Comparison of ENCODE assay signal across 8 mouse cellular contexts in the genomic region with DNA sequence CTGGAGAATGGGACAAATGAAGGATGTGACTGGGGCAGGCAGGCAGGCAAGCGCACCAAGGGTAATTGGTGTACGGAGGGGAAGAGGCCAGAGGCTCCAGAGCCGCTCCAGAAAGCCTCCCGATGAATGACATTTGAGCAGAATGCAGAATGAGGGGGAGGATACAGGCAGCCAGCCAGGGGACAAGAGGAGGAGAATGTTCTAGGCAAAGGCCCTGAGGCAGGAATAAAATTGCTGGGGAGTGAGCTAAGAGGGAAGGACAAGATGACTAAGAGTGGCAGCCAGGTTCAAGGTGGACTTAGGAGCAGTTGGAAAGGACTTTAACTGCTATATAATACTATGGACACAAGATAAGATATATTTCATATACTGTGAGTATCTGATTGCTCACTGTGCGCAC. TPM values are rescaled to one million over a fixed set of nuclear protein-coding genes. Genes with fewer than 3 reads are reported as not detected.
DNase-seq lines count a peak whose midpoint lies in the region; ATAC-seq and TF ChIP-seq lines count a peak whose summit lies in the region.

No protein-coding gene starts in this region.

- DNase-seq in gastrocnemius, postnatal 14 days: peak; percentile 15
- no peak for DNase-seq in gastrocnemius, adult 8-10 months (ENCODE audit: low spot score in 2 of 2)
- peak; percentile 77 for DNase-seq in adrenal gland, adult 8-10 months
- DNase-seq in heart, postnatal 4 days: peak; percentile 61
- DNase-seq in lung, adult 2 months: peak; percentile 72
- DNase-seq in left cerebral cortex, adult 8-10 months (ENCODE audit: low spot score in 2 of 2): no peak
- no peak for DNase-seq in forebrain, embryonic 14.5 days (ENCODE audit: low spot score)
- DNase-seq in gastrocnemius, postnatal 4 days (ENCODE audit: low spot score in 2 of 2): no peak

- H3K36me3 ChIP-seq in forebrain, embryonic 14.5 days (ENCODE audit: control insufficient read depth, insufficient read depth, low read length): no peaks in the 10 kb centered on the region

- no peak overlapping the region for H3K4me3 ChIP-seq in lung, adult 2 months (replicated peaks; ENCODE audit: extremely low read depth, low read depth, low read length)
- H3K4me3 ChIP-seq in forebrain, embryonic 14.5 days (ENCODE audit: low read depth, low read length): no peak overlapping the region

- no peak overlapping the region for H3K9ac ChIP-seq in forebrain, embryonic 14.5 days (ENCODE audit: low read length)

- no peak overlapping the region for H3K27ac ChIP-seq in forebrain, embryonic 14.5 days (ENCODE audit: low read depth, low read length)

- H3K4me2 ChIP-seq in forebrain, embryonic 14.5 days (ENCODE audit: low read length): no peak overlapping the region

- no peaks in the 10 kb centered on the region for H3K27me3 ChIP-seq in forebrain, embryonic 14.5 days (replicated peaks; ENCODE audit: control insufficient read depth, insufficient read depth, low read length)

- no peak for TF ChIP-seq POLR2A in lung, adult 2 months (IDR thresholded peaks at IDR 0.05; ENCODE audit: borderline replicate concordance, extremely low read depth, low read depth, low read length)

- H3K4me1 ChIP-seq in lung, adult 2 months (ENCODE audit: control insufficient read depth, insufficient read depth, low read length): peaks cover 28% of the 10 kb centered on the region
- H3K4me1 ChIP-seq in forebrain, embryonic 14.5 days (ENCODE audit: control insufficient read depth, insufficient read depth, low read length): peaks cover 4% of the 10 kb centered on the region; the same call in 1 of the 2 replicates

- TF ChIP-seq CTCF in lung, adult 2 months (IDR thresholded peaks at IDR 0.05; ENCODE audit: insufficient read depth, low read length): no peak

- H3K9me3 ChIP-seq in forebrain, embryonic 14.5 days (replicated peaks; ENCODE audit: control insufficient read depth, low read length): no peaks in the 10 kb centered on the region

- no peak for ATAC-seq in forebrain, embryonic 14.5 days

- intact Hi-C loops in gastrocnemius, postnatal 14 days (cut with DNase I; ENCODE audit: low total_unique reads): no loop called here

- WGBS in lung, adult 2 months: 24% methylated on average over 5 of the region's 5 CpGs
- 41% methylated on average over 5 of the region's 5 CpGs for WGBS in forebrain, embryonic 14.5 days

RNA-seq across cellular contexts. Expression of gene Lima1, which starts 9.3 kb away (rescaled TPM):
- 10 to 100 TPM; 16.8 to 23.0 TPM for total RNA-seq in gastrocnemius, postnatal 14 days (2021)
- 1 to 10 TPM; 5.8 to 9.4 (median 6.5) TPM for total RNA-seq in gastrocnemius, adult 8-10 months (2022)
- total RNA-seq in adrenal gland, adult 8-10 months (2022): 10 to 100 TPM; 42.8 to 70.7 (median 52.7) TPM
- total RNA-seq in heart, postnatal 4 days (2021): 10 to 100 TPM; 26.9 to 32.3 TPM
- 23.6 and 29.7 TPM in 2 replicates for polyA plus RNA-seq in lung, adult 2 months (2012; rRNA removed)
- 10 to 100 TPM in 3 of 4 experiments, 1 to 10 TPM in 1; 8.6 to 12.5 (median 10.2) TPM for total RNA-seq in left cerebral cortex, adult 8-10 months (2022)
- polyA plus RNA-seq in forebrain, embryonic 14.5 days (2014; fragmentation: Nextera tagmentation; extraction: Ambion mirVana): 27.0 and 32.1 TPM in 2 replicates
- total RNA-seq in gastrocnemius, postnatal 4 days (2021): 10 to 100 TPM; 63.5 to 68.6 TPM

Comparison
In these comparisons a context has a peak if more than half of its experiments do, and no peak if none do; other contexts are left out.
1. DNase-seq: peak in gastrocnemius, postnatal 14 days (single experiment), adrenal gland, adult 8-10 months (single experiment), heart, postnatal 4 days (single experiment) and lung, adult 2 months (single experiment); none in gastrocnemius, adult 8-10 months (0 of 2), left cerebral cortex, adult 8-10 months (0 of 2), forebrain, embryonic 14.5 days (single experiment) and gastrocnemius, postnatal 4 days (0 of 2).